Mouse (Mus musculus) MEL (cell line): ENCODE measurements around the gene Gmpr2. TPM values are rescaled to one million over a fixed set of nuclear protein-coding genes. Genes with fewer than 3 reads are reported as not detected.

Experiments used
- DNase-seq: peaks from one replicate; pipeline ENCODE4 v3.0.0; 2011; ENCODE audit warnings: low read depth, low spot score
- H3K27ac ChIP-seq: 2 replicates; pipeline ENCODE4 v1.5.1; 2012; ENCODE audit warnings: low read depth, mild to moderate bottlenecking, control low read depth, low read length, moderate library complexity; ENCODE audit not compliant: control insufficient read depth
- H3K27me3 ChIP-seq, 2 experiments: fragments of 150-350 bp in 1 of 2; sonication (generic) in 1 of 2; 2 replicates each; pipeline ENCODE4 v1.6.1; 2012; ENCODE audit warnings: low read length in 2 of 2, mild to moderate bottlenecking in 2 of 2, improper control_type of control experiment in 1 of 2, moderate library complexity in 1 of 2; ENCODE audit not compliant: insufficient read depth in 2 of 2, control insufficient read depth in 1 of 2
- H3K36me3 ChIP-seq, 2 experiments: 2 replicates each; pipeline ENCODE4 v1.6.1; 2012 to 2014; ENCODE audit warnings: low read length in 2 of 2, improper control_type of control experiment in 1 of 2, inconsistent platforms in 1 of 2, mild to moderate bottlenecking in 1 of 2; ENCODE audit not compliant: insufficient read depth in 2 of 2, control insufficient read depth in 1 of 2
- H3K4me1 ChIP-seq, 2 experiments: fragments of 150-350 bp in 1 of 2; sonication (generic) in 1 of 2; 2 replicates each; pipeline ENCODE4 v1.6.1; 2012; ENCODE audit warnings: low read length in 2 of 2, improper control_type of control experiment in 1 of 2, mild to moderate bottlenecking in 1 of 2; ENCODE audit not compliant: insufficient read depth in 2 of 2, control insufficient read depth in 1 of 2
- H3K4me3 ChIP-seq, 2 experiments: fragments of 150-350 bp in 1 of 2; sonication (generic) in 1 of 2; 2 replicates each; pipeline ENCODE4 v1.5.1; 2012; ENCODE audit warnings: low read depth in 2 of 2, low read length in 2 of 2, mild to moderate bottlenecking in 2 of 2, moderate library complexity in 2 of 2, control low read depth in 1 of 2, improper control_type of control experiment in 1 of 2; ENCODE audit not compliant: control insufficient read depth in 1 of 2, insufficient read depth in 1 of 2
- H3K79me2 ChIP-seq: 2 replicates; pipeline ENCODE4 v1.6.1; 2012; ENCODE audit warnings: mild to moderate bottlenecking, low read length, moderate library complexity; ENCODE audit not compliant: control insufficient read depth, poor library complexity, insufficient read depth
- H3K9ac ChIP-seq: 2 replicates; pipeline ENCODE4 v1.6.1; 2012; ENCODE audit warnings: low read depth, mild to moderate bottlenecking, control low read depth, low read length, moderate library complexity; ENCODE audit not compliant: control insufficient read depth, poor library complexity, severe bottlenecking
- H3K9me3 ChIP-seq: fragments of 150-350 bp; sonication (generic); replicated peaks from 2 replicates; pipeline ENCODE4 v1.6.1; 2012; ENCODE audit warnings: mild to moderate bottlenecking, low read length, improper control_type of control experiment, moderate library complexity; ENCODE audit not compliant: insufficient read depth
- BHLHE40 ChIP-seq: IDR thresholded peaks from 2 replicates; pipeline ENCODE4 v1.6.1; 2012; ENCODE audit warnings: low read depth, mild to moderate bottlenecking, inconsistent platforms, low read length, improper control_type of control experiment, borderline replicate concordance
- CHD2 ChIP-seq: IDR thresholded peaks from 2 replicates; pipeline ENCODE4 v1.6.1; 2011; ENCODE audit warnings: low read length, improper control_type of control experiment
- EP300 ChIP-seq, 2 experiments: IDR thresholded peaks; 2 replicates each; pipeline ENCODE4 v1.6.1; 2011; ENCODE audit warnings: improper control_type of control experiment in 2 of 2, low read length in 2 of 2, low read depth in 1 of 2, mild to moderate bottlenecking in 1 of 2
- ETS1 ChIP-seq: IDR thresholded peaks from 2 replicates; pipeline ENCODE4 v1.6.1; 2012; ENCODE audit warnings: low read depth, mild to moderate bottlenecking, inconsistent platforms, low read length, improper control_type of control experiment, moderate library complexity
- GATA1 ChIP-seq: IDR thresholded peaks from 2 replicates; pipeline ENCODE4 v1.6.1; 2011; ENCODE audit warnings: low read depth, low read length, improper control_type of control experiment
- MAFK ChIP-seq: IDR thresholded peaks from 2 replicates; pipeline ENCODE4 v1.6.1; 2011; ENCODE audit warnings: low read depth, mild to moderate bottlenecking, low read length, improper control_type of control experiment, borderline replicate concordance
- MEF2A ChIP-seq: IDR thresholded peaks from 2 replicates; pipeline ENCODE4 v1.6.1; 2014; ENCODE audit warnings: low read depth, mild to moderate bottlenecking, inconsistent platforms, low read length, improper control_type of control experiment; ENCODE audit not compliant: poor library complexity, insufficient replicate concordance, severe bottlenecking; ENCODE audit errors: extremely low read depth
- MXI1 ChIP-seq: IDR thresholded peaks from 2 replicates; pipeline ENCODE4 v1.6.1; 2011; ENCODE audit warnings: mild to moderate bottlenecking, low read depth, low read length, improper control_type of control experiment
- MYB ChIP-seq: IDR thresholded peaks from 2 replicates; pipeline ENCODE4 v1.6.1; 2011; ENCODE audit warnings: mild to moderate bottlenecking, low read depth, low read length, improper control_type of control experiment
- MYC ChIP-seq: IDR thresholded peaks from 2 replicates; pipeline ENCODE4 v1.6.1; 2011; ENCODE audit warnings: low read depth, mild to moderate bottlenecking, low read length, improper control_type of control experiment, moderate library complexity
- NRF1 ChIP-seq: IDR thresholded peaks from 2 replicates; pipeline ENCODE4 v1.6.1; 2014; ENCODE audit warnings: low read depth, mild to moderate bottlenecking, inconsistent platforms, low read length, improper control_type of control experiment, moderate library complexity; ENCODE audit not compliant: poor library complexity, insufficient read depth, severe bottlenecking
- POLR2AphosphoS5 ChIP-seq: IDR thresholded peaks from 2 replicates; pipeline ENCODE4 v1.6.1; 2012; ENCODE audit warnings: low read depth, borderline replicate concordance, mild to moderate bottlenecking, inconsistent platforms, low read length, moderate library complexity, mixed read lengths
- RCOR1 ChIP-seq: IDR thresholded peaks from 2 replicates; pipeline ENCODE4 v1.6.1; 2012; ENCODE audit warnings: low read depth, mild to moderate bottlenecking, inconsistent platforms, low read length, improper control_type of control experiment
- SMC3 ChIP-seq: IDR thresholded peaks from 2 replicates; pipeline ENCODE4 v1.6.1; 2011; ENCODE audit warnings: low read depth, low read length, improper control_type of control experiment
- TBP ChIP-seq: IDR thresholded peaks from 2 replicates; pipeline ENCODE4 v1.8.0; 2011; ENCODE audit warnings: low read depth, low read length, improper control_type of control experiment
- UBTF ChIP-seq: IDR thresholded peaks from 2 replicates; pipeline ENCODE4 v1.6.1; 2012; ENCODE audit warnings: low read depth, mild to moderate bottlenecking, inconsistent platforms, low read length, improper control_type of control experiment, moderate library complexity, borderline replicate concordance; ENCODE audit not compliant: insufficient read depth
- ZC3H11A ChIP-seq: IDR thresholded peaks from 2 replicates; pipeline ENCODE4 v1.6.1; 2012; ENCODE audit warnings: low read depth, mild to moderate bottlenecking, inconsistent platforms, low read length, improper control_type of control experiment
- ZNF384 ChIP-seq: IDR thresholded peaks from 2 replicates; pipeline ENCODE4 v1.6.1; 2012; ENCODE audit warnings: low read depth, mild to moderate bottlenecking, inconsistent platforms, low read length, improper control_type of control experiment
- polyA plus RNA-seq, 2 experiments: library from polyadenylated mRNA; stranded (reverse) in 1 of 2; unstranded in 1 of 2; fragments of >175 nt in 1 of 2; fragments of >200 nt in 1 of 2; gene quantifications; 2 replicates each; pipeline versions ENCODE4 v1.2.1 to v1.2.4; 2012; ENCODE audit warnings: low replicate concordance in 2 of 2, low read depth in 1 of 2; ENCODE audit not compliant: insufficient read length in 2 of 2, insufficient read depth in 1 of 2, missing spikeins in 1 of 2
- total RNA-seq: library from RNA; depleted of rRNA; stranded (reverse); fragments of 300-350 nt; gene quantifications from 2 replicates; pipeline ENCODE4 v1.2.3, GENCODE M21; 2012

Gene Gmpr2
- total and polyA plus RNA-seq, 3 experiments, result 22.3 to 28.8 TPM; not detected in 1

DNA sequence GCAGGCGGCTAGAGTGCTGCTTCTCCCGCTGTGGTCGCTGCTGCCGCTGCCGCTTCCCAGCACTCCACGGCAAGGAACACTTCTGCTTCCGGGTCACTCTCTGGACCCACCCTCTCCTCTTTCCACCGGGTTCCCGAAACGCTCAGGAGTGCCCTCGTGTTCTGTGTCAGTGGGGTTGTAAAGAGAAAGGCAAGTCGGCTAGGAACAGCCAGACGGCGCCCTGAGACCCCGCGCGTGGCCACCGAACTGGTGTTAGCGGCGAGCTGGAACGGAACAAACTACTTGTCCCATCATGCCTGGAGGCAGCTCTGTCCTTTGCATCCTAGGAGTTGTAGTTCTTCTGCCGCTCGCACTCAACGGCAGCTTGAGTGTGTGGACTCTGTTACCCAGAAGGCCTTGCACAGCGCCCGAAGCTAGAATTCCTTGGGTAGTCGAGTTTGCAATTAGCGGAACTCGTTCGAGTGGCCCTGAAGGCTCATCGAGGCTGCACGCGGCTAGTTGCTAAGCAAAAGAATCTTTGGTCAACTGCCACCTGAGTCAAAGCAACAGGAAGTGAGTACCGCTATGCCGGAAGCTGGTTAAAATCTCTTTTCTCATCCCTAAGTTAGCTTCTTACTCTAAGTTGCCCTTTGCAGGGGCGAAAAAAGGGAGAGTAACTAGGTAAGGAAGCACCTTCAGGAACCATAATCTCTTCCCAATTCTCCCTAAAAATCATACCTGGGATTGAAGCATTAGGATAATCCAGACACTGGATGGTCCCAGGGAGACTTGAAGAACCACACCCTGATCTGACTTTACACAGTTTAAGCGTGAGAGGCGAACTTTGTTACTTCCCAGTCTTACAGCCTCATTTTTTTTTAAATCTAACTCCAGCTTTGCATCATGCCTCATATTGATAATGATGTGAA lies at the start of gene Gmpr2, which contains the start of gene Nedd8 (continued):
- peak; percentile 44 to 54 for TF ChIP-seq EP300 (IDR thresholded peaks at IDR 0.05; ENCODE audit: low read depth in 1 of 2, low read length in 2 of 2)
- peak; percentile 53 for TF ChIP-seq ZNF384
- no peak for TF ChIP-seq BHLHE40
- TF ChIP-seq ZC3H11A, result no peak
- TF ChIP-seq RCOR1, result peak; percentile 15; the same call in 1 of the 2 replicates

- H3K9ac ChIP-seq, result no peak overlapping the region
- no peaks in the 10 kb centered on the region for H3K4me1 ChIP-seq
- H3K9me3 ChIP-seq, result no peaks in the 10 kb centered on the region
- DNase-seq, result no peak
- no peak overlapping the region for H3K27ac ChIP-seq
- TF ChIP-seq BHLHE40 (no peak), POLR2AphosphoS5 (no peak), EP300 (IDR thresholded peaks at IDR 0.05; ENCODE audit: low read depth in 1 of 2, low read length in 2 of 2) (no peak), RCOR1 (no peak), MEF2A (no peak), MAFK (no peak), ETS1 (no peak), TBP (no peak), MXI1 (no peak), SMC3 (no peak), MYC (no peak), UBTF (no peak), CHD2 (no peak), ZNF384 (no peak), MYB (no peak), NRF1 (no peak), GATA1 (no peak)
- H3K36me3 ChIP-seq, result no peaks in the 10 kb centered on the region; a peak in 1 of 4 replicates
- no peak overlapping the region for H3K4me3 ChIP-seq
- H3K27me3 ChIP-seq, result no peaks in the 10 kb centered on the region
- no peaks in the 10 kb centered on the region for H3K79me2 ChIP-seq
Observed at GRCm38 (mm10) chr14:55628077-55628827, 43.5 kb upstream of the Gmpr2 start.
